Mouse (Mus musculus) MEL (cell line): ENCODE results near the gene Tmem253.

Experiments
- CTCF ChIP-seq, 3 experiments: IDR thresholded peaks in 2 of 3; conservative IDR thresholded peaks in 1 of 3; 2 replicates each; pipeline ENCODE4 v1.5.1; 2011 to 2012; ENCODE audit warnings: low read length in 3 of 3, low read depth in 2 of 3, mild to moderate bottlenecking in 2 of 3, improper control_type of control experiment in 1 of 3, inconsistent platforms in 1 of 3, mixed read lengths in 1 of 3, moderate library complexity in 1 of 3; ENCODE audit not compliant: control insufficient read depth in 1 of 3, insufficient read depth in 1 of 3, poor library complexity in 1 of 3, severe bottlenecking in 1 of 3
- POLR2A ChIP-seq, 2 experiments: IDR thresholded peaks; 2 replicates each; pipeline ENCODE4 v1.6.1; 2011 to 2012; ENCODE audit warnings: low read length in 2 of 2, mild to moderate bottlenecking in 2 of 2, control low read depth in 1 of 2, improper control_type of control experiment in 1 of 2, low read depth in 1 of 2, moderate library complexity in 1 of 2; ENCODE audit not compliant: control insufficient read depth in 1 of 2, insufficient read depth in 1 of 2, poor library complexity in 1 of 2
- USF1 ChIP-seq: IDR thresholded peaks from 2 replicates; pipeline ENCODE4 v1.6.1; 2014; ENCODE audit warnings: low read depth, mild to moderate bottlenecking, inconsistent platforms, low read length, improper control_type of control experiment, moderate library complexity

DNA sequence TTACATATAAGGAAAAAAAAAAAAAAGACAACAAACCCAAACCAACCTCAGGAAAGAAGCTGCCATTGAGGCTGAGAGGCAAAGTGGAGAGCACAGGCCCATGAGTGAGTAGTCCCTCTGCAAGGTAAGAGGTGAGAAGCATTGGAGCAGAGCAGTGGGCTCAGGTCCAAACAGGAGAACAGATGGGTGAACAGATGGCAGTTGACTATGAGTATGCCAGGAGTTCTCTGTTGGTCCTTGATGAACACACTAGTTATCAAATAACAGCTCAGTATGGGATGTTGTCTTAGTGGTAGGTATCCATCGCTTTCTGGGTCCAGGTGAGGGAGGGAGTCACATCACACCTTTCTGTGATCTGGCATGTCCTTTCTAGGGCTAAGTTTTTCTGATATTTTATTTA is 45.3 kb downstream of the Tmem253 start:
- TF ChIP-seq POLR2A (IDR thresholded peaks at IDR 0.05; ENCODE audit: control insufficient read depth in 1 of 2, insufficient read depth in 1 of 2, low read depth in 1 of 2, low read length in 2 of 2, poor library complexity in 1 of 2), result no peak
- no peak for TF ChIP-seq CTCF (IDR thresholded peaks at IDR 0.05 in 2 of 3, conservative IDR thresholded peaks at IDR 0.05 in 1 of 3; ENCODE audit: control insufficient read depth in 1 of 3, insufficient read depth in 1 of 3, low read depth in 2 of 3, low read length in 3 of 3, poor library complexity in 1 of 3, severe bottlenecking in 1 of 3)
- no peak for TF ChIP-seq USF1
